In the genomic region with DNA sequence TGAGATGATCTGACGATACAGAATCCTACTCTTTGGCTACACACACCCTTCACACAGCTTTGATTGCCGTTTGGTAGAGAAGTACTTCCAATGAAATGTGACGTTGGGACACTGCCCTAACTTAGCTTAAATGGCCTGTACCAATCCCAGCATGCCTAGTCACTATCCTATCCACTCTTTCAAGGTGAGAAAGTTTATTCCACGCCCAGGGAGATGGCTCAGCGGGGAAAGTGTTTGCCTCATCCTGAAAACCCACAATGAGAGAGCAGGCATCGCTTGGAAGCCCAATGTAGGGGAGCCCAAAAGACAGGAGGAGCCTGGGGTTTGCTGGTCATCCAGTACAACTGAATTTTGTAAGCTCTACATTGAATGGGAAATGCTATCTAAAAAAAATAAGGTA, we compare ENCODE assay signal across 29 mouse cellular contexts. TPM values are rescaled to one million over a fixed set of nuclear protein-coding genes. Genes with fewer than 3 reads are reported as not detected.
DNase-seq lines count a peak whose midpoint lies in the region; ATAC-seq and TF ChIP-seq lines count a peak whose summit lies in the region.
"Had no signal": no experiment of that assay in that cellular context is flagged by ENCODE, and none has a peak within 500 bp of the region (broad histone marks: within the 10 kb centered on the region; RNA-seq: fewer than 3 reads in every experiment).

No protein-coding gene starts in this region.

- H3K36me3 ChIP-seq in midbrain, embryonic 11.5 days (ENCODE audit: control insufficient read depth, insufficient read depth, low read length) = no peaks in the 10 kb centered on the region
- H3K36me3 ChIP-seq in midbrain, embryonic 14.5 days (ENCODE audit: control insufficient read depth, insufficient read depth, low read length) = no peaks in the 10 kb centered on the region
- H3K36me3 ChIP-seq in ES-E14 (ENCODE audit: control insufficient read depth, insufficient read depth, low read length, poor library complexity, severe bottlenecking) = no peaks in the 10 kb centered on the region
- H3K36me3 ChIP-seq: embryonic facial prominence, embryonic 13.5 days; embryonic facial prominence, embryonic 15.5 days; forebrain, embryonic 10.5 days; forebrain, embryonic 12.5 days had no signal

- H3K9ac ChIP-seq in midbrain, embryonic 11.5 days (ENCODE audit: low read length) = no peak overlapping the region
- H3K9ac ChIP-seq in midbrain, embryonic 14.5 days (replicated peaks; ENCODE audit: low read length) = no peak overlapping the region
- no peak overlapping the region for H3K9ac ChIP-seq in ES-E14 (ENCODE audit: insufficient read depth, low read depth, low read length, poor library complexity, severe bottlenecking)
- H3K9ac ChIP-seq: embryonic facial prominence, embryonic 13.5 days; embryonic facial prominence, embryonic 15.5 days; forebrain, embryonic 12.5 days had no signal

- H3K27me3 ChIP-seq in midbrain, embryonic 11.5 days (ENCODE audit: control insufficient read depth, insufficient read depth, low read length) = no peaks in the 10 kb centered on the region
- no peaks in the 10 kb centered on the region for H3K27me3 ChIP-seq in midbrain, embryonic 14.5 days (ENCODE audit: control insufficient read depth, insufficient read depth, low read length)
- H3K27me3 ChIP-seq: CH12.LX; embryonic facial prominence, embryonic 13.5 days; embryonic facial prominence, embryonic 15.5 days had no signal

- no peak overlapping the region for H3K4me3 ChIP-seq in midbrain, embryonic 11.5 days (ENCODE audit: low read depth, low read length)
- no peak overlapping the region for H3K4me3 ChIP-seq in midbrain, embryonic 14.5 days (replicated peaks; ENCODE audit: low read depth, low read length)
- H3K4me3 ChIP-seq in ES-E14 (ENCODE audit: insufficient read depth in 1 of 2, low read depth in 1 of 2, low read length in 2 of 2, poor library complexity in 1 of 2, severe bottlenecking in 1 of 2) = no peak overlapping the region
- H3K4me3 ChIP-seq: embryonic facial prominence, embryonic 13.5 days; embryonic facial prominence, embryonic 15.5 days; erythroblast, embryonic 14.5 days; forebrain, embryonic 10.5 days; forebrain, embryonic 12.5 days had no signal

- no peaks in the 10 kb centered on the region for H3K4me1 ChIP-seq in midbrain, embryonic 11.5 days (ENCODE audit: control insufficient read depth, insufficient read depth, low read length)
- H3K4me1 ChIP-seq in midbrain, embryonic 14.5 days (ENCODE audit: control insufficient read depth, insufficient read depth, low read length) = no peaks in the 10 kb centered on the region
- H3K4me1 ChIP-seq in ES-E14 (ENCODE audit: control insufficient read depth in 2 of 2, insufficient read depth in 2 of 2, low read length in 2 of 2, poor library complexity in 1 of 2) = peaks cover 9 to 13% of the 10 kb centered on the region in 2 experiments
- H3K4me1 ChIP-seq: embryonic facial prominence, embryonic 15.5 days; forebrain, embryonic 12.5 days had no signal

- 92% methylated on average over 6 of the region's 6 CpGs for WGBS in midbrain, embryonic 11.5 days
- 91% methylated on average over 6 of the region's 6 CpGs for WGBS in midbrain, embryonic 14.5 days

- H3K9me3 ChIP-seq in midbrain, embryonic 11.5 days (ENCODE audit: control insufficient read depth, low read length) = no peaks in the 10 kb centered on the region
- H3K9me3 ChIP-seq in midbrain, embryonic 14.5 days (ENCODE audit: control insufficient read depth, low read length) = no peaks in the 10 kb centered on the region
- H3K9me3 ChIP-seq in ES-E14 (ENCODE audit: control insufficient read depth, insufficient read depth, low read depth, low read length) = no peaks in the 10 kb centered on the region
- H3K9me3 ChIP-seq: embryonic facial prominence, embryonic 15.5 days had no signal

- H3K27ac ChIP-seq in midbrain, embryonic 11.5 days (ENCODE audit: low read depth, low read length) = no peak overlapping the region
- no peak overlapping the region for H3K27ac ChIP-seq in midbrain, embryonic 14.5 days (replicated peaks; ENCODE audit: low read depth, low read length)
- peak overlapping the region; percentile 42; the same call in 1 of the 2 replicates for H3K27ac ChIP-seq in ES-E14 (ENCODE audit: insufficient read depth, low read depth, low read length, poor library complexity, severe bottlenecking)
- H3K27ac ChIP-seq: embryonic facial prominence, embryonic 13.5 days; embryonic facial prominence, embryonic 15.5 days; forebrain, embryonic 10.5 days; forebrain, embryonic 12.5 days had no signal

- no peak overlapping the region for H3K4me2 ChIP-seq in midbrain, embryonic 11.5 days
- H3K4me2 ChIP-seq in midbrain, embryonic 14.5 days (ENCODE audit: low read length) = no peak overlapping the region
- H3K4me2 ChIP-seq: embryonic facial prominence, embryonic 13.5 days; embryonic facial prominence, embryonic 15.5 days; forebrain, embryonic 12.5 days had no signal

- peak; percentile 74 for DNase-seq in heart, adult 11 months
- DNase-seq in heart, postnatal 4 days = no peak
- DNase-seq in midbrain, embryonic 11.5 days (ENCODE audit: low spot score, missing footprints) = peak; percentile 73
- DNase-seq in midbrain, embryonic 14.5 days = no peak
- DNase-seq in ES-E14 (ENCODE audit: low read depth, low spot score) = no peak
- DNase-seq in left cerebral cortex, postnatal 4 days = no peak
- DNase-seq: adrenal gland, adult 8-10 months; adrenal gland, postnatal 14 days; adrenal gland, postnatal 36 days; B cell, adult 2 months; cerebellum, adult 11-12 months; cerebellum, adult 2 months; cerebellum, adult 9-11 months; cerebellum, postnatal 14 days; cerebellum, postnatal 36 days; embryo, embryonic 11 days had no signal

- ATAC-seq in midbrain, embryonic 11.5 days (ENCODE audit: low FRiP score) = no peak
- ATAC-seq in midbrain, embryonic 14.5 days (ENCODE audit: low FRiP score, low TSS enrichment) = no peak
- no peak for ATAC-seq in frontal cortex, adult (ENCODE audit: low TSS enrichment)
- ATAC-seq: activated CD4-positive, CD25-positive, alpha-beta regulatory T cell, adult 4 months; CD4-positive, CD25-positive, alpha-beta regulatory T cell, adult 4 months; forebrain, embryonic 14.5 days; forebrain, embryonic 16.5 days had no signal

- in situ Hi-C loops in ES-E14 (cut with MboI; ENCODE audit: low sequenced_read_pairs in 2 of 2, unreplicated experiment in 2 of 2) = no loop called here

- intact Hi-C loops in left cerebral cortex, postnatal 4 days (cut with DNase I) = no loop called here

TF ChIP-seq in ES-E14, 5 proteins besides CTCF, POLR2A, EP300 and RAD21:
- TF ChIP-seq HCFC1 (IDR thresholded peaks at IDR 0.05; ENCODE audit: borderline replicate concordance, insufficient read depth, low read length) = no peak
- TF ChIP-seq ZC3H11A (IDR thresholded peaks at IDR 0.05; ENCODE audit: borderline replicate concordance, low read depth, low read length) = no peak
- TF ChIP-seq ZNF384 (IDR thresholded peaks at IDR 0.05; ENCODE audit: low read depth, low read length) = no peak
- no peak for TF ChIP-seq CHD2 (IDR thresholded peaks at IDR 0.05; ENCODE audit: low read depth, low read length)
- TF ChIP-seq MAFK (IDR thresholded peaks at IDR 0.05; ENCODE audit: insufficient read depth, low read depth, low read length) = no peak

RNA-seq across cellular contexts. Expression of a gene that starts 4.8 kb away (rescaled TPM):
- total RNA-seq in heart, postnatal 4 days (2021) = 10 to 100 TPM; 76.1 to 79.8 TPM
- polyA plus RNA-seq in midbrain, embryonic 11.5 days (2014; fragmentation: Nextera tagmentation; extraction: Ambion mirVana) = 20.9 and 25.3 TPM in 2 replicates
- polyA plus RNA-seq in midbrain, embryonic 14.5 days (2014; fragmentation: Nextera tagmentation; extraction: Ambion mirVana) = 1.5 and 3.9 TPM in 2 replicates
- 324 and 408 TPM in 2 replicates for total RNA-seq in ES-E14 (2012; rRNA removed)
- 1 to 10 TPM; 2.8 to 3.1 TPM for total RNA-seq in left cerebral cortex, postnatal 4 days (2021)
- total RNA-seq: common myeloid progenitor, adult 5-6 weeks; MEL had no signal
- polyA plus RNA-seq: activated CD4-positive, CD25-positive, alpha-beta regulatory T cell, adult 4 months; CD4-positive, CD25-positive, alpha-beta regulatory T cell, adult 4 months had no signal

Comparison
In these comparisons a context has a peak if more than half of its experiments do, and no peak if none do; other contexts are left out.
1. DNase-seq: peak in heart, adult 11 months (single experiment) and midbrain, embryonic 11.5 days (single experiment); none in heart, postnatal 4 days (single experiment), midbrain, embryonic 14.5 days (single experiment), ES-E14 (single experiment) and left cerebral cortex, postnatal 4 days (single experiment).
2. RNA of a gene that starts 4.8 kb away (total RNA-seq): 324 to 408 TPM in ES-E14 and 76.1 to 79.8 TPM in heart, postnatal 4 days; 2.8 to 3.1 TPM in left cerebral cortex, postnatal 4 days; every median in the first group is over 10 times any median in the second.